Mouse (Mus musculus): Measurements from ENCODE around the gene Hist1h2ad.

DNA sequence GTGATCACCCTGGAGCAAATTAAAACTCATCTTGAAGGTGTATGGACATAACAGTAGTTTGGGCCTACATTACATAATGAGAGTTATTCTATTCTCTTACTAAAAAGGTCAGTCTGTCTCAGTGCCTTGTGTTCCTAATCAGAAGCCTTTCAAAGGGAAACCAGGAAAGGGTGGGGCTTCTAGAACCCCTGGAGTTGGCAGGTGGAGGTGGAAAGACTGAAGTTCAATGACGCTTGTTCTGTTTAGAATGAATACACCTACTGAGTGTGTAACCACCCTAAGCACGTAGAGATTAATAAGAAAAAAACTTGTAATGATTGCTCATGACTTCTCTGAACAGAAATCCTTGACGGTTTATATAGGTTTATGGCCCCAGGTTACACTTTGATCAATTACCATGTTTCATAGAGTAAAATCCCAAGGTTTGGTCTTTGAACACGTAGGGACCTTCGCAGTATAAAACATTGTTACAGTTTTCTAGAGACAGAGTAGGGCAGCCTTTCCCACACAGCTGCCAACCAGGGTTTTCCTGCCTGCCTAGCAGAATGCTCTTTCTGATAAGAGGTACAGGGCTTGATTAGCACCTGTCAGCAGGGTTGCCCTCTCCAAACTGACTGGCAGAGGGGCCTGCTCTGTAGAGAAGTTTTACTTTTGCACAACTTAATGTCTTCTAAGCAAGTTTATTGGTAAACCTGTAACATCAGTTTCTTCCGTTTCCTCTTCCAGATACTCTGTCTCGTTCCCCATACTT is 21.6 kb downstream of the Hist1h2ad start:
- TF ChIP-seq CTCF (IDR thresholded peaks at IDR 0.05; ENCODE audit: borderline replicate concordance, insufficient read depth, low read depth, low read length) (no peak), POLR2A (IDR thresholded peaks at IDR 0.05; ENCODE audit: borderline replicate concordance, insufficient read depth, low read length) (no peak)

All from cerebellum, adult 2 months (tissue).